ENCODE assay signal across 27 mouse cellular contexts in the genomic region with DNA sequence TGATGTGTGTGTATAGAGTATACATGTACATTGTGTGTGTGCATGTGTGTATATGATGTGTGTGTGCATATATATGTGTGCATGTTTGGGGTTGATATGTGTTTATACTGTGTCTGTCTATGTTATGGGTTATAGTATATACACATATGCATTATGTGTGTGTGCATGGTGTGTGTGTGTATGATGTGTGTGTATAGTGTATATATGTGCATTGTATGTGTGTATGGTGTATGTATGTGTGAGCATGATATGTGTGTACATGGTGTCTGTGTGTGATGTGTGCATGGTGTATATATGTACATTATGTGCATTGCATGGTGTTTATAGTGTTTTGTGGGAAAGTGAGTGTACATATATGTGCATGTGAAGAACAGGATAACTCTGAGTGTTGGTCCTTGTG.
DNase-seq lines count a peak whose midpoint lies in the region; ATAC-seq and TF ChIP-seq lines count a peak whose summit lies in the region.
"Had no signal": no experiment of that assay in that cellular context is flagged by ENCODE, and none has a peak within 500 bp of the region (broad histone marks: within the 10 kb centered on the region; RNA-seq: fewer than 3 reads in every experiment).

No protein-coding gene starts in this region.

- H3K36me3 ChIP-seq in embryonic facial prominence, embryonic 11.5 days (replicated peaks; ENCODE audit: control insufficient read depth, insufficient read depth, low read depth, low read length) = no peaks in the 10 kb centered on the region
- no peaks in the 10 kb centered on the region for H3K36me3 ChIP-seq in embryonic facial prominence, embryonic 10.5 days (replicated peaks)
- H3K36me3 ChIP-seq in kidney, embryonic 16.5 days (ENCODE audit: insufficient read depth, low read length) = no peaks in the 10 kb centered on the region
- no peaks in the 10 kb centered on the region for H3K36me3 ChIP-seq in MEL (ENCODE audit: control insufficient read depth in 1 of 2, insufficient read depth in 2 of 2, low read length in 2 of 2)
- H3K36me3 ChIP-seq in embryonic facial prominence, embryonic 13.5 days = no peaks in the 10 kb centered on the region
- H3K36me3 ChIP-seq in forebrain, embryonic 14.5 days (ENCODE audit: control insufficient read depth, insufficient read depth, low read length) = no peaks in the 10 kb centered on the region
- H3K36me3 ChIP-seq: embryonic facial prominence, embryonic 15.5 days; forebrain, embryonic 10.5 days; forebrain, embryonic 12.5 days; forebrain, embryonic 15.5 days; G1E had no signal

- no peaks in the 10 kb centered on the region for H3K79me2 ChIP-seq in MEL (ENCODE audit: control insufficient read depth, insufficient read depth, low read length, poor library complexity)

- no peak for TF ChIP-seq POLR2A in MEL (IDR thresholded peaks at IDR 0.05; ENCODE audit: control insufficient read depth in 1 of 2, insufficient read depth in 1 of 2, low read depth in 1 of 2, low read length in 2 of 2, poor library complexity in 1 of 2)

- H3K9me3 ChIP-seq in embryonic facial prominence, embryonic 11.5 days (replicated peaks; ENCODE audit: control insufficient read depth, low read length) = no peaks in the 10 kb centered on the region
- no peaks in the 10 kb centered on the region for H3K9me3 ChIP-seq in embryonic facial prominence, embryonic 10.5 days
- no peaks in the 10 kb centered on the region for H3K9me3 ChIP-seq in kidney, embryonic 16.5 days (ENCODE audit: low read length)
- no peaks in the 10 kb centered on the region for H3K9me3 ChIP-seq in MEL (replicated peaks; ENCODE audit: insufficient read depth, low read length)
- H3K9me3 ChIP-seq in embryonic facial prominence, embryonic 13.5 days = no peaks in the 10 kb centered on the region
- H3K9me3 ChIP-seq in forebrain, embryonic 14.5 days (replicated peaks; ENCODE audit: control insufficient read depth, low read length) = no peaks in the 10 kb centered on the region
- H3K9me3 ChIP-seq: embryonic facial prominence, embryonic 15.5 days; forebrain, embryonic 10.5 days; forebrain, embryonic 12.5 days; forebrain, embryonic 15.5 days; G1E had no signal

- H3K27ac ChIP-seq in embryonic facial prominence, embryonic 11.5 days (replicated peaks; ENCODE audit: low read depth, low read length) = no peak overlapping the region
- no peak overlapping the region for H3K27ac ChIP-seq in embryonic facial prominence, embryonic 10.5 days (replicated peaks)
- H3K27ac ChIP-seq in kidney, embryonic 16.5 days (ENCODE audit: low read length) = no peak overlapping the region
- no peak overlapping the region for H3K27ac ChIP-seq in MEL (ENCODE audit: control insufficient read depth, low read depth, low read length)
- H3K27ac ChIP-seq in embryonic facial prominence, embryonic 13.5 days = no peak overlapping the region
- H3K27ac ChIP-seq in forebrain, embryonic 14.5 days (ENCODE audit: low read depth, low read length) = no peak overlapping the region
- H3K27ac ChIP-seq: embryonic facial prominence, embryonic 15.5 days; forebrain, embryonic 10.5 days; forebrain, embryonic 12.5 days; forebrain, embryonic 15.5 days had no signal

- no peak for TF ChIP-seq EP300 in MEL (IDR thresholded peaks at IDR 0.05; ENCODE audit: low read depth in 1 of 2, low read length in 2 of 2)

- no peaks in the 10 kb centered on the region for H3K4me1 ChIP-seq in embryonic facial prominence, embryonic 11.5 days (ENCODE audit: control insufficient read depth, insufficient read depth, low read length)
- H3K4me1 ChIP-seq in embryonic facial prominence, embryonic 10.5 days = no peaks in the 10 kb centered on the region
- H3K4me1 ChIP-seq in kidney, embryonic 16.5 days (ENCODE audit: insufficient read depth, low read length) = no peaks in the 10 kb centered on the region
- H3K4me1 ChIP-seq in MEL (ENCODE audit: control insufficient read depth in 1 of 2, insufficient read depth in 2 of 2, low read length in 2 of 2) = no peaks in the 10 kb centered on the region
- H3K4me1 ChIP-seq in embryonic facial prominence, embryonic 13.5 days = no peaks in the 10 kb centered on the region
- H3K4me1 ChIP-seq in forebrain, embryonic 14.5 days (ENCODE audit: control insufficient read depth, insufficient read depth, low read length) = no peaks in the 10 kb centered on the region
- H3K4me1 ChIP-seq: embryonic facial prominence, embryonic 15.5 days; forebrain, embryonic 10.5 days; forebrain, embryonic 12.5 days; forebrain, embryonic 15.5 days had no signal

- TF ChIP-seq RAD21 in MEL (IDR thresholded peaks at IDR 0.05; ENCODE audit: low read depth, low read length) = no peak

- TF ChIP-seq CTCF in MEL (IDR thresholded peaks at IDR 0.05 in 2 of 3, conservative IDR thresholded peaks at IDR 0.05 in 1 of 3; ENCODE audit: control insufficient read depth in 1 of 3, insufficient read depth in 1 of 3, low read depth in 2 of 3, low read length in 3 of 3, poor library complexity in 1 of 3, severe bottlenecking in 1 of 3) = no peak

- no peaks in the 10 kb centered on the region for H3K27me3 ChIP-seq in embryonic facial prominence, embryonic 11.5 days (ENCODE audit: control insufficient read depth, insufficient read depth, low read length)
- no peaks in the 10 kb centered on the region for H3K27me3 ChIP-seq in embryonic facial prominence, embryonic 10.5 days (replicated peaks; ENCODE audit: low read depth, poor library complexity, severe bottlenecking)
- H3K27me3 ChIP-seq in kidney, embryonic 16.5 days (ENCODE audit: insufficient read depth, low read length) = no peaks in the 10 kb centered on the region
- H3K27me3 ChIP-seq in MEL (ENCODE audit: control insufficient read depth in 1 of 2, insufficient read depth in 2 of 2, low read length in 2 of 2) = no peaks in the 10 kb centered on the region
- H3K27me3 ChIP-seq in embryonic facial prominence, embryonic 13.5 days = no peaks in the 10 kb centered on the region
- H3K27me3 ChIP-seq in forebrain, embryonic 14.5 days (replicated peaks; ENCODE audit: control insufficient read depth, insufficient read depth, low read length) = no peaks in the 10 kb centered on the region
- H3K27me3 ChIP-seq: CH12.LX; embryonic facial prominence, embryonic 15.5 days; forebrain, embryonic 12.5 days; forebrain, embryonic 15.5 days had no signal

- ATAC-seq in embryonic facial prominence, embryonic 11.5 days (replicated peaks; ENCODE audit: insufficient number of reproducible peaks, low FRiP score, low TSS enrichment, low read depth) = peak; percentile 56; the same call in 1 of the 2 replicates
- ATAC-seq in kidney, embryonic 16.5 days (ENCODE audit: low FRiP score, low TSS enrichment) = peak; percentile 35; the same call in 1 of the 2 replicates
- ATAC-seq in embryonic facial prominence, embryonic 13.5 days (ENCODE audit: insufficient number of reproducible peaks, insufficient read depth, low FRiP score, low TSS enrichment, low read depth) = peak; percentile 6; the same call in 1 of the 2 replicates
- ATAC-seq in forebrain, embryonic 14.5 days = no peak
- ATAC-seq: CD4-positive, CD25-positive, alpha-beta regulatory T cell, adult 4 months; forebrain, embryonic 15.5 days; forebrain, postnatal 0 days had no signal

- no peak overlapping the region for H3K9ac ChIP-seq in embryonic facial prominence, embryonic 11.5 days (replicated peaks; ENCODE audit: low read length)
- H3K9ac ChIP-seq in kidney, embryonic 16.5 days (replicated peaks; ENCODE audit: low read length) = no peak overlapping the region
- no peak overlapping the region for H3K9ac ChIP-seq in MEL (ENCODE audit: control insufficient read depth, low read depth, low read length, poor library complexity, severe bottlenecking)
- H3K9ac ChIP-seq in embryonic facial prominence, embryonic 13.5 days = no peak overlapping the region
- no peak overlapping the region for H3K9ac ChIP-seq in forebrain, embryonic 14.5 days (ENCODE audit: low read length)
- H3K9ac ChIP-seq: embryonic facial prominence, embryonic 15.5 days; forebrain, embryonic 12.5 days; forebrain, embryonic 15.5 days; forebrain, postnatal 0 days had no signal

- no peak overlapping the region for H3K4me2 ChIP-seq in embryonic facial prominence, embryonic 11.5 days (ENCODE audit: low read depth, low read length)
- no peak overlapping the region for H3K4me2 ChIP-seq in kidney, embryonic 16.5 days (replicated peaks; ENCODE audit: low read depth, low read length)
- no peak overlapping the region for H3K4me2 ChIP-seq in embryonic facial prominence, embryonic 13.5 days
- H3K4me2 ChIP-seq in forebrain, embryonic 14.5 days (ENCODE audit: low read length) = no peak overlapping the region
- H3K4me2 ChIP-seq: embryonic facial prominence, embryonic 15.5 days; forebrain, embryonic 12.5 days; forebrain, embryonic 15.5 days had no signal

- no peak overlapping the region for H3K4me3 ChIP-seq in embryonic facial prominence, embryonic 11.5 days (ENCODE audit: low read depth, low read length)
- no peak overlapping the region for H3K4me3 ChIP-seq in embryonic facial prominence, embryonic 10.5 days
- H3K4me3 ChIP-seq in kidney, embryonic 16.5 days (ENCODE audit: low read length) = no peak overlapping the region
- H3K4me3 ChIP-seq in MEL (ENCODE audit: control insufficient read depth in 1 of 2, insufficient read depth in 1 of 2, low read depth in 2 of 2, low read length in 2 of 2) = no peak overlapping the region
- no peak overlapping the region for H3K4me3 ChIP-seq in embryonic facial prominence, embryonic 13.5 days
- H3K4me3 ChIP-seq in forebrain, embryonic 14.5 days (ENCODE audit: low read depth, low read length) = no peak overlapping the region
- H3K4me3 ChIP-seq: embryonic facial prominence, embryonic 15.5 days; erythroblast, embryonic 14.5 days; forebrain, embryonic 10.5 days; forebrain, embryonic 12.5 days; forebrain, embryonic 15.5 days had no signal

- DNase-seq in embryonic facial prominence, embryonic 11.5 days (ENCODE audit: low spot score) = no peak
- no peak for DNase-seq in embryonic facial prominence, embryonic 10.5 days (ENCODE audit: low spot score)
- DNase-seq in kidney, postnatal 14 days = no peak
- DNase-seq in MEL (ENCODE audit: low read depth, low spot score) = peak; percentile 4
- DNase-seq in forebrain, embryonic 14.5 days (ENCODE audit: low spot score) = no peak
- DNase-seq: adrenal gland, adult 2 months; adrenal gland, postnatal 10 days; adrenal gland, postnatal 25 days; B cell, adult 2 months; cerebellum, adult 11 months; cerebellum, adult 18-20 months; cerebellum, adult 8-10 months; cerebellum, adult 9-11 months; cerebellum, postnatal 14 days; cerebellum, postnatal 36 days; embryo, embryonic 11 days; forebrain, postnatal 0 days had no signal

TF ChIP-seq in MEL, 35 proteins besides CTCF, POLR2A, EP300 and RAD21:
- TF ChIP-seq UBTF (IDR thresholded peaks at IDR 0.05; ENCODE audit: borderline replicate concordance, insufficient read depth, low read depth, low read length) (no peak), TBP (IDR thresholded peaks at IDR 0.05; ENCODE audit: low read depth, low read length) (no peak), POLR2AphosphoS5 (IDR thresholded peaks at IDR 0.05; ENCODE audit: borderline replicate concordance, low read depth, low read length) (0 out of 2 replicates have a peak, but pooled peaks have one; percentile 83)
